Mouse (Mus musculus): ENCODE measurements around the gene Slc24a2.

DNA sequence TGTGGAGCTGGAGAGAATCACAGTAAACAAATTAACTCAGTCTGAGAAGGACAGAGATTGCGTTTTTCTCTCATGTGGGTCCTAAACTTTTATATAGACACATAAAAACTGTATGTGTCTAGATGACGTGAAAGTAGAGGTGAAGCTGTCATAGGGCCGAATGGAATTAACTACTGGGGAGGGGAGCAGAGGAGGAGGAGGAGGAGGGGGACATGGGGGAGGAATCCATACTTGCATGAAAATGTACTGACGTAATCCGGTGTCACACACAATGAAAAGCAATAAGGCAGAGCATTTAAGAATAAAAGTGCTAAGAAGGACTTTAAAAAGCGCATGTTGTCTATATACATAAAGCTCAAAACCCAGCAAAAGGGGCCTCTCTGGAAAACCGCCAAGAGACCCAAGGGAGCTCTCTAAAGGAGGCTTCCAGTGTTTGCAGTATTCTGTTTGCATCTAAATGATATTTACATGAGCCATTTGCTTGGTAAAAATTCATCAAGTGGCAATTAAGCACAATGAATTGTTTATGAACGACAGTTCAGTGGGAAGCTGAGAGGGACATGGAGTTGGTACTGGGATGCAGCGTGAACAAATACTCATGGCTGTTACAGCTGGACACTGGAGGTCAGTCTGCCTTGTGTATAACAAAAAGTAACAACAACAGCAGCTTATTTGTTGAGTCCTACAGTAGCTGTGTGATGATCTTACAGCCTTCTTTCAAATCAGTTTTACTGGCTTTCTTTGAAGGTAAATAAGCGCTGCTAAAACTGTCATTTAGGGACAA lies 45.9 kb downstream of the Slc24a2 start:
- TF ChIP-seq CTCF (IDR thresholded peaks at IDR 0.05; ENCODE audit: control insufficient read depth, insufficient read depth, insufficient read length): no peak
- TF ChIP-seq USF1 (IDR thresholded peaks at IDR 0.05; ENCODE audit: low read depth): no peak
- TF ChIP-seq MYOD1 (IDR thresholded peaks at IDR 0.05; ENCODE audit: control insufficient read depth, insufficient read length, low read depth): no peak
- no peak for TF ChIP-seq CEBPB (IDR thresholded peaks at IDR 0.05; ENCODE audit: low read depth)
- TF ChIP-seq MYOG (IDR thresholded peaks at IDR 0.05; ENCODE audit: control insufficient read depth, extremely low read depth, insufficient read length): no peak
- no peak for TF ChIP-seq MAX (IDR thresholded peaks at IDR 0.05)
- no peak for TF ChIP-seq FOSL1 (IDR thresholded peaks at IDR 0.05; ENCODE audit: insufficient read depth, low read length, poor library complexity, severe bottlenecking)
